Mouse (Mus musculus) C2C12 (cell line): ENCODE measurements around the gene Nudt8. TPM values are rescaled to one million over a fixed set of nuclear protein-coding genes. Genes with fewer than 3 reads are reported as not detected.
A peak's percentile ranks its signal among the peaks of the same experiment; 100 is the strongest.
"Not testable (repeated sequence)": the region's sequence is repeated elsewhere in the genome, so short reads cannot be mapped to it uniquely, and the experiment has no call there.

Experiments used
- H3K27me3 ChIP-seq: one replicate; pipeline ENCODE4 v1.6.1; 2011; ENCODE audit not compliant: control insufficient read depth, insufficient read depth, insufficient read length
- H3K36me3 ChIP-seq: one replicate; pipeline ENCODE4 v1.6.1; 2011; ENCODE audit not compliant: control insufficient read depth, insufficient read depth
- H3K4me3 ChIP-seq: one replicate; pipeline ENCODE4 v1.5.1; 2011; ENCODE audit warnings: mild to moderate bottlenecking, control low read depth; ENCODE audit not compliant: poor library complexity, insufficient read depth, severe bottlenecking
- H3K79me2 ChIP-seq: one replicate; pipeline ENCODE4 v1.6.1; 2011; ENCODE audit not compliant: control insufficient read depth, insufficient read depth
- H3K79me3 ChIP-seq: one replicate; pipeline ENCODE4 v1.6.1; 2011; ENCODE audit warnings: low read depth, control low read depth
- H3ac ChIP-seq: one replicate; pipeline ENCODE3; 2011; ENCODE audit warnings: low read depth; ENCODE audit not compliant: control insufficient read depth, insufficient read length
- CEBPB ChIP-seq: IDR thresholded peaks from one replicate; pipeline ENCODE4 v1.6.1; 2011; ENCODE audit warnings: low read depth, mild to moderate bottlenecking, control low read depth, moderate library complexity
- CTCF ChIP-seq: IDR thresholded peaks from one replicate; pipeline ENCODE4 v1.5.1; 2011; ENCODE audit not compliant: control insufficient read depth, insufficient read depth, insufficient read length
- FOSL1 ChIP-seq: IDR thresholded peaks from one replicate; pipeline ENCODE4 v1.8.0; 2011; ENCODE audit warnings: mild to moderate bottlenecking, low read length; ENCODE audit not compliant: poor library complexity, insufficient read depth, severe bottlenecking
- MAX ChIP-seq: IDR thresholded peaks from one replicate; pipeline ENCODE4 v1.6.1; 2011; ENCODE audit warnings: mild to moderate bottlenecking, control low read depth
- MYOD1 ChIP-seq: IDR thresholded peaks from one replicate; pipeline ENCODE4 v1.6.1; 2011; ENCODE audit warnings: low read depth; ENCODE audit not compliant: control insufficient read depth, insufficient read length
- MYOG ChIP-seq: IDR thresholded peaks from one replicate; pipeline ENCODE4 v1.6.1; 2011; ENCODE audit not compliant: control insufficient read depth, insufficient read length; ENCODE audit errors: extremely low read depth
- USF1 ChIP-seq: IDR thresholded peaks from one replicate; pipeline ENCODE4 v1.6.1; 2011; ENCODE audit warnings: low read depth, mild to moderate bottlenecking, control low read depth, moderate library complexity
- polyA plus RNA-seq: library from polyadenylated mRNA; unstranded; fragments of >200 nt; fragmentation: generic; extraction: Trizol; gene quantifications from one replicate; pipeline ENCODE4 v1.2.1, GENCODE M21; 2012; ENCODE audit warnings: missing spikeins

The Nudt8 gene
- polyA plus RNA-seq, 1 experiment = 28.1 TPM

GRCm38 (mm10) chr19:3966330-3967075 is 33.9 kb upstream of the Nudt8 start:
- TF ChIP-seq CEBPB (no peak), MAX (no peak), CTCF (no peak), USF1 (no peak), MYOG (no peak), FOSL1 (no peak), MYOD1 (no peak)
- Histone ChIP-seq H3K79me3 (no peaks in the 10 kb centered on the region), H3K4me3 (no peak overlapping the region), H3ac (no peak overlapping the region), H3K79me2 (no peaks in the 10 kb centered on the region), H3K36me3 (no peaks in the 10 kb centered on the region), H3K27me3 (peaks cover 6% of the 10 kb centered on the region)

- Histone ChIP-seq H3K79me3 (no peaks in the 10 kb centered on the region), H3K27me3 (peaks cover 6% of the 10 kb centered on the region), H3ac (no peak overlapping the region), H3K36me3 (no peaks in the 10 kb centered on the region), H3K79me2 (no peaks in the 10 kb centered on the region), H3K4me3 (no peak overlapping the region)
- TF ChIP-seq USF1 = no peak
- no peak for TF ChIP-seq MAX
- no peak for TF ChIP-seq MYOG
These were observed 33.1 kb upstream of the Nudt8 start for GRCm38 (mm10) chr19:3967258-3967657.

DNA sequence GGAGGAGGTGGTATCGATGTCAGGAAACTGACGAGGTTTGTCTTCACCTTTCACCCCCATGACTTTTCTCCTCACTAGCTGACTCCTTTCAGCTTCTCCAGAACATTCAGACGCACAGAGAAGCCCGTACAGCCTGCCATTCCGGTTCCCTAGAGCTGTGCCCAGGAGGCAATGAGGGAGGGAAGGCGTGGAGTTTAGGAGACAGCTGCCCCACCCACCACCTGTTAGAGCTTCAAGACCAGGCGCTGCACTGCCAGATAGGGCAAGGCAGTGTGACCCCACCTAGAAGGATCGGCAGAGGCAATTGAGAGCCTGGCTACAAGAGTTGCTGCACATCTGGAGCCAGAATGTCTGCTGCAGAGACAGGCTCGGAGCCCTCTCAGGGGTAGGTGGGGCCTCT is 28.2 kb upstream of the Nudt8 start, which contains the start of gene Aldh3b2:
Gene Aldh3b2 (plus strand): TSS at position 100 of the 400 bp plus-strand sequence.
- Histone ChIP-seq H3ac (no peak within 1 kb of the TSS), H3K4me3 (no peak within 1 kb of the TSS), H3K36me3 (no peaks in the 10 kb centered on the region), H3K79me2 (no peaks in the 10 kb centered on the region), H3K79me3 (no peaks in the 10 kb centered on the region), H3K27me3 (peaks cover 15% of the 10 kb centered on the region)
- TF ChIP-seq FOSL1 (no peak), CEBPB (no peak), MAX (no peak), CTCF (no peak), MYOD1 (no peak), USF1 (no peak), MYOG (no peak)

GRCm38 (mm10) chr19:3974608-3975007 is 25.8 kb upstream of the Nudt8 start:
- not testable (repeated sequence) for H3K4me3 ChIP-seq, H3ac ChIP-seq, H3K36me3 ChIP-seq, H3K79me3 ChIP-seq, H3K79me2 ChIP-seq
- peaks cover 14% of the 10 kb centered on the region for H3K27me3 ChIP-seq

DNA sequence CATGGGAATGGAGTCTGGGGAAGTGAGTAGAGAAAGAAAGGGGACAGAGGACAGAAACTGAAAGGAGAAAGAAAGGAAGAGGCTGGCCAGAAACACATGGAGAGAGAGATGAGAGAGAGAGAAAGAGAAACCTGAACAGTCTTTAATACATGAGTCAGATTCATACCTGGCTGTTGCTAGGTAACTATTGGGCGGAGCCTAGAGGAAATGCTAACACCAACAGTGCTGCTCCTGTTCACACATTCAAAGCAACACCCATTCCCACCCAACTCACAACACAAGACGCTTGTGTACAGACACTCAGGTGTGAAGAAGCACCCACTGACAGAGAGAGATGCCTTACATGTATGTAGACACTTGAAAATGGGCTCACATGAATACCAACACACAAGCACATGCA is 24.5 kb upstream of the Nudt8 start:
- H3K27me3 ChIP-seq = peaks cover 12% of the 10 kb centered on the region
- no peaks in the 10 kb centered on the region for H3K79me2 ChIP-seq
- no peaks in the 10 kb centered on the region for H3K79me3 ChIP-seq
- no peaks in the 10 kb centered on the region for H3K36me3 ChIP-seq
- TF ChIP-seq FOSL1 = no peak
- no peak for TF ChIP-seq USF1
- H3ac ChIP-seq = no peak overlapping the region
- H3K4me3 ChIP-seq = no peak overlapping the region

GRCm38 (mm10) chr19:3980309-3980708 is 20.1 kb upstream of the Nudt8 start:
- Histone ChIP-seq H3K79me3 (no peaks in the 10 kb centered on the region), H3K4me3 (no peak overlapping the region), H3K36me3 (no peaks in the 10 kb centered on the region), H3K79me2 (no peaks in the 10 kb centered on the region), H3K27me3 (peaks cover 1% of the 10 kb centered on the region), H3ac (no peak overlapping the region)
- TF ChIP-seq CEBPB (no peak), CTCF (peak; percentile 32)
